Mouse (Mus musculus): ENCODE measurements around the gene Vmn1r232. TPM values are rescaled to one million over a fixed set of nuclear protein-coding genes. Genes with fewer than 3 reads are reported as not detected.

The Vmn1r232 gene
- total and polyA plus RNA-seq, 3 experiments, result not detected

Other genes with a start within 250 kb of the Vmn1r232 start
- not detected in 2 replicates for gene Vmn1r226, start 236.9 kb downstream of the Vmn1r232 start, total RNA-seq (2012; rRNA removed)
- not detected in 2 replicates for gene Vmn1r226, start 236.9 kb downstream of the Vmn1r232 start, total RNA-seq (2014; rRNA removed)
- not detected in 2 replicates for gene Vmn1r226, start 236.9 kb downstream of the Vmn1r232 start, polyA plus RNA-seq (2012; ENCODE audit: insufficient read length, low read depth)
- not detected in 2 replicates for gene Vmn1r227, start 189.9 kb downstream of the Vmn1r232 start, total RNA-seq (2012; rRNA removed)
- not detected in 2 replicates for gene Vmn1r227, start 189.9 kb downstream of the Vmn1r232 start, total RNA-seq (2014; rRNA removed)
- not detected in 2 replicates for gene Vmn1r227, start 189.9 kb downstream of the Vmn1r232 start, polyA plus RNA-seq (2012; ENCODE audit: insufficient read length, low read depth)
- not detected in 2 replicates for gene Vmn1r228, start 133.6 kb downstream of the Vmn1r232 start, total RNA-seq (2012; rRNA removed)
- gene Vmn1r228, start 133.6 kb downstream of the Vmn1r232 start, total RNA-seq (2014; rRNA removed), result not detected in 2 replicates
- gene Vmn1r228, start 133.6 kb downstream of the Vmn1r232 start, polyA plus RNA-seq (2012; ENCODE audit: insufficient read length, low read depth), result not detected in 2 replicates
- not detected in 2 replicates for gene Vmn1r229, start 108.2 kb downstream of the Vmn1r232 start, total RNA-seq (2012; rRNA removed)
- not detected in 2 replicates for gene Vmn1r229, start 108.2 kb downstream of the Vmn1r232 start, total RNA-seq (2014; rRNA removed)
- 0.03 TPM in 1 of 2 replicates, not detected in the other for gene Vmn1r229, start 108.2 kb downstream of the Vmn1r232 start, polyA plus RNA-seq (2012; ENCODE audit: insufficient read length, low read depth)
- not detected in 2 replicates for gene Vmn1r230, start 79.3 kb downstream of the Vmn1r232 start, total RNA-seq (2012; rRNA removed)
- not detected in 2 replicates for gene Vmn1r230, start 79.3 kb downstream of the Vmn1r232 start, total RNA-seq (2014; rRNA removed)
- not detected in 2 replicates for gene Vmn1r230, start 79.3 kb downstream of the Vmn1r232 start, polyA plus RNA-seq (2012; ENCODE audit: insufficient read length, low read depth)
- not detected in 2 replicates for gene Vmn1r231, start 14.6 kb downstream of the Vmn1r232 start, total RNA-seq (2012; rRNA removed)
- gene Vmn1r231, start 14.6 kb downstream of the Vmn1r232 start, total RNA-seq (2014; rRNA removed), result not detected in 2 replicates
- not detected in 2 replicates for gene Vmn1r231, start 14.6 kb downstream of the Vmn1r232 start, polyA plus RNA-seq (2012; ENCODE audit: insufficient read length, low read depth)
- 182 and 210 TPM in 2 replicates for gene Ppp2r1a, start 25.6 kb upstream of the Vmn1r232 start, total RNA-seq (2012; rRNA removed)
- gene Ppp2r1a, start 25.6 kb upstream of the Vmn1r232 start, total RNA-seq (2014; rRNA removed), result 154 and 164 TPM in 2 replicates
- 258 and 264 TPM in 2 replicates for gene Ppp2r1a, start 25.6 kb upstream of the Vmn1r232 start, polyA plus RNA-seq (2012; ENCODE audit: insufficient read length, low read depth)
- not detected in 2 replicates for gene Vmn1r233, start 76.8 kb upstream of the Vmn1r232 start, total RNA-seq (2012; rRNA removed)
- gene Vmn1r233, start 76.8 kb upstream of the Vmn1r232 start, total RNA-seq (2014; rRNA removed), result not detected in 2 replicates
- not detected in 2 replicates for gene Vmn1r233, start 76.8 kb upstream of the Vmn1r232 start, polyA plus RNA-seq (2012; ENCODE audit: insufficient read length, low read depth)
- gene Zfp160, start 89.2 kb upstream of the Vmn1r232 start, total RNA-seq (2012; rRNA removed), result 8.9 and 12.0 TPM in 2 replicates
- 16.4 and 19.0 TPM in 2 replicates for gene Zfp160, start 89.2 kb upstream of the Vmn1r232 start, total RNA-seq (2014; rRNA removed)
- gene Zfp160, start 89.2 kb upstream of the Vmn1r232 start, polyA plus RNA-seq (2012; ENCODE audit: insufficient read length, low read depth), result 11.7 and 12.0 TPM in 2 replicates